Mouse (Mus musculus) midbrain, embryonic 14.5 days (tissue): ENCODE results near the gene Gls2. TPM values are rescaled to one million over a fixed set of nuclear protein-coding genes. Genes with fewer than 3 reads are reported as not detected.

Experiments
- ATAC-seq: fragments of 200-750 bp; cut with Nextera tagmentation; 2 replicates; pipeline ENCODE4 v1.8.0; 2017; ENCODE audit warnings: moderate number of reproducible peaks, moderate library complexity; ENCODE audit not compliant: low FRiP score, low TSS enrichment
- DNase-seq: peaks from one replicate; pipeline ENCODE4 v3.0.0-alpha.2; 2015
- H3K27ac ChIP-seq: fragments of 300-500 bp; sonication (generic); replicated peaks from 2 replicates; pipeline ENCODE4 v1.5.1; 2014; ENCODE audit warnings: mild to moderate bottlenecking, low read depth, low read length, moderate library complexity
- H3K27me3 ChIP-seq: fragments of 300-500 bp; sonication (generic); 2 replicates; pipeline ENCODE4 v1.6.1; 2014; ENCODE audit warnings: low read length, control low read depth, mixed read lengths; ENCODE audit not compliant: control insufficient read depth, insufficient read depth
- H3K36me3 ChIP-seq: fragments of 300-500 bp; sonication (generic); 2 replicates; pipeline ENCODE4 v1.6.1; 2014; ENCODE audit warnings: low read length, control low read depth; ENCODE audit not compliant: control insufficient read depth, insufficient read depth
- H3K4me1 ChIP-seq: fragments of 300-500 bp; sonication (generic); 2 replicates; pipeline ENCODE4 v1.6.1; 2014; ENCODE audit warnings: mild to moderate bottlenecking, antibody characterized with exemption, low read length, control low read depth; ENCODE audit not compliant: control insufficient read depth, insufficient read depth
- H3K4me2 ChIP-seq: fragments of 300-500 bp; sonication (generic); 2 replicates; pipeline ENCODE4 v1.6.1; 2014; ENCODE audit warnings: mild to moderate bottlenecking, low read length, moderate library complexity
- H3K4me3 ChIP-seq: fragments of 300-500 bp; sonication (generic); replicated peaks from 2 replicates; pipeline ENCODE4 v1.5.1; 2014; ENCODE audit warnings: low read depth, low read length
- H3K9ac ChIP-seq: fragments of 300-500 bp; sonication (generic); replicated peaks from 2 replicates; pipeline ENCODE4 v1.6.1; 2014; ENCODE audit warnings: mild to moderate bottlenecking, low read length, moderate library complexity
- H3K9me3 ChIP-seq: fragments of 300-500 bp; sonication (generic); 2 replicates; pipeline ENCODE4 v1.6.1; 2016; ENCODE audit warnings: low read length, control low read depth, mixed read lengths; ENCODE audit not compliant: control insufficient read depth
- WGBS: fragments of 180-500 bp; shearing (Covaris S2); extraction: QIAGEN DNeasy Blood & Tissue Kit; methylation state at CpG from one replicate; pipeline ENCODE4 v1.1.7; 2014; 5-methylcytosine and 5-hydroxymethylcytosine counted together
- polyA plus RNA-seq: library from polyadenylated mRNA; unstranded; fragments of >200 nt; fragmentation: Nextera tagmentation; extraction: Ambion mirVana; gene quantifications from 2 replicates; pipeline ENCODE4 v1.2.1, GENCODE M21; 2014

Gene Gls2
- polyA plus RNA-seq, 1 experiment from 2014 or later: 0.70 TPM

DNA sequence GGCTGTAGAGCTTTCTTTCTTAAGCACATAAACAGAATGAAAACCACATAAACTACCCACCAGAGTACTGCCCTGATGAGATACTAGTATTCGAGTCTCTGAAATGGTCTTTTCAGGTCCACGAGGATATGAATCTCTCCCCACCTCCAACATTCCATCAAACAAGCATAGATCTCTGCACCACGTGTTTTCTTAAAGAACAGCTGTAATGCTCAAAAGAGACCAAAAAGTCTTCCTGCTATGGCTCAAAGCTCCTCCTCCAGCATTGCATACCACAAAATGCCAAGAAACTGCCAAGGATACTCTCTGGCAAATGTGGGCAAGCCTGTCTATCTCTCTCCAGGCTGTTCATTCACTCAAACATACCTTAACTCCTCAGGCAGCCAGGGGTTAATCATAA is 19.0 kb upstream of the Gls2 start:
- Histone ChIP-seq H3K4me1 (peaks cover 10% of the 10 kb centered on the region), H3K27me3 (no peaks in the 10 kb centered on the region), H3K4me3 (peak overlapping the region; percentile 39), H3K36me3 (no peaks in the 10 kb centered on the region), H3K9me3 (no peaks in the 10 kb centered on the region), H3K9ac (peak overlapping the region; percentile 34; the same call in 1 of the 2 replicates), H3K27ac (no peak overlapping the region), H3K4me2 (peak overlapping the region; percentile 58)
- DNase-seq (no peak), ATAC-seq (no peak)
- WGBS: 15% methylated on average over 3 of the region's 3 CpGs

DNA sequence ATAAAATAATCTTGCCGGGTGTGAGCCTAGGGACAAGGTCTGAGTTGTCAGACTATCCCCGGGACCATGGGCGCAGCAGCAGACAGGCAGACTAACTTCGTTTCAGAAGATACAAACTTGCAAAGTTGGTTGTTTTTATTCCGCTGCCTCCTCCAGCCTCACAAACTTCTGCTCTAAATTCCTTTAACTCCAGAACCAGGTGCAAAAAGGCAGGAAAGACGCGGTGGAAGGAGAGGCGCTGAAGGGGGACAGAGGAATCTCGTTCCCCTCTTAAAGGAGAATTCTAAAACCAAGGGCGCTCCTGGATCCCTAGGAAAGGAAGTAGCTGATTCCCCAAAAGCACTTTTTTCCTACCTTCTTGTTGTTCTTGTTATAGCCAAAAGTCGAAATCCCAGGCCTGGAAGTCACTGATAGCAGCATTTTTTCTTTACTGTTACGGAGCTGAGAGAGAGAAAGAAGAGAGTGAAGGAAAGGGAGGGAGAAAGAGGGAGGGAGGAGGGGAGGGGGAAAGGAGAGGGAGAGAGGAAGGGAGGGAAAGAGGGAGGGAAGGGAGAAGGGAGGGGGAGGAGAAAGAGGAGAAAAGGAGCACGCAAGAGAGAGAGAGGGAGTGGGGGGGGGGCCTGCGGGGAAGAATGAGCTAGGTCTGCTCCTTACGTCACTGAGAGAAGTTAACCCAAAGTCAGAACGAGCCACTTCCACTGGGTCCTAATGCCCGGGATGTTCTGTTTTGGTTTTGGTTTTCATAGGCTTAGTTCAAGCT is 18.1 kb upstream of the Gls2 start:
- no peaks in the 10 kb centered on the region for H3K36me3 ChIP-seq
- H3K27ac ChIP-seq: peak overlapping the region; percentile 46; the same call in 1 of the 2 replicates
- H3K4me1 ChIP-seq: peaks cover 10% of the 10 kb centered on the region
- peak overlapping the region; percentile 39 for H3K4me3 ChIP-seq
- 1% methylated on average over 17 of the region's 17 CpGs for WGBS
- H3K4me2 ChIP-seq: peak overlapping the region; percentile 58
- ATAC-seq: peak; percentile 71; the same call in 1 of the 2 replicates
- DNase-seq: peak; percentile 88
- no peaks in the 10 kb centered on the region for H3K27me3 ChIP-seq
- H3K9ac ChIP-seq: peak overlapping the region; percentile 34
- H3K9me3 ChIP-seq: no peaks in the 10 kb centered on the region

DNA sequence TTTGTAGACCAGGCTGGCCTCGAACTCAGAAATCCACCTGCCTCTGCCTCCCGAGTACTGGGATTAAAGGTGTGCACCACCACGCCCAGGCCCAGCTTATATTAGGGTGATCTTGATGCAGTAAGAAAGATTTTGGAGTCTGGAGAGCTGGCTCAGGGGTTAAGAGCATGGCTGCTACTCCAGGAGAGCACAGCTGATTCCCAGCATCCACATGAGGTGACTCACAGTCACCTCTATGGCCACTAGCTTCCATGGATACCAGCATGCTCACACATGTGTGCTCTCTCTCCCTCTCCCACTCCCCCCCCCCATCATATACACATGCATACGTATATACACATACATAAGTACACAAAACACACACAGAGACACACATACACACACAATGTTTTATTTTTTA is 16.9 kb upstream of the Gls2 start:
- peaks cover 10% of the 10 kb centered on the region for H3K4me1 ChIP-seq
- H3K9me3 ChIP-seq: no peaks in the 10 kb centered on the region
- H3K27ac ChIP-seq: no peak overlapping the region
- no peak; the same call in 1 of the 2 replicates for ATAC-seq
- H3K36me3 ChIP-seq: no peaks in the 10 kb centered on the region
- no peak overlapping the region for H3K4me2 ChIP-seq
- H3K9ac ChIP-seq: no peak overlapping the region
- no peaks in the 10 kb centered on the region for H3K27me3 ChIP-seq
- DNase-seq: no peak
- H3K4me3 ChIP-seq: no peak overlapping the region
- 86% methylated on average over 4 of the region's 4 CpGs for WGBS

DNA sequence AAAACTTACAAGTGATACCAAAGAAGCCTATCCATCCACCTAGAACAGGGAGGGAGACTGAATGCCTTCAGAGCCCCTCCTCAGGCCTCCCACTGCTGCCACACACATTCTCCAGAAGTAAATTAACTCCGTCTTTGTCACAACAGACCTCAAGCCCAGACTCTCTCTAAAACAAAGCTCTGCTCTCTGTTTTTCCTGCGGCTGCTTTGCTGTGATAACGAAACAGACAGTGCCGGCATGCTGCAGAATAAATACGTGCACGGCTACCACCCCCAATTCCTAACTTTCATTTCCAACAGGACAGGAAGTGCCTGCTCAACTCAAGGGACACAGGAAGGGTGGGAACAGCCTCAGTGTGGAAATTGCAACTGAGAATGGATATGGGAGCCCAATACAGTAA is 14.3 kb upstream of the Gls2 start, which contains the start of gene Rbms2:
Rbms2 (minus strand) TSS at position 309 of the 400 bp plus-strand sequence.
- Histone ChIP-seq H3K9ac (no peak within 1 kb of the TSS), H3K36me3 (no peaks in the 10 kb centered on the region), H3K4me1 (peaks cover 10% of the 10 kb centered on the region), H3K27me3 (no peaks in the 10 kb centered on the region), H3K9me3 (no peaks in the 10 kb centered on the region), H3K4me3 (no peak within 1 kb of the TSS), H3K4me2 (no peak within 1 kb of the TSS), H3K27ac (no peak within 1 kb of the TSS)
- 8% methylated on average over 6 of the region's 6 CpGs for WGBS
- ATAC-seq: no peak
- no peak for DNase-seq

DNA sequence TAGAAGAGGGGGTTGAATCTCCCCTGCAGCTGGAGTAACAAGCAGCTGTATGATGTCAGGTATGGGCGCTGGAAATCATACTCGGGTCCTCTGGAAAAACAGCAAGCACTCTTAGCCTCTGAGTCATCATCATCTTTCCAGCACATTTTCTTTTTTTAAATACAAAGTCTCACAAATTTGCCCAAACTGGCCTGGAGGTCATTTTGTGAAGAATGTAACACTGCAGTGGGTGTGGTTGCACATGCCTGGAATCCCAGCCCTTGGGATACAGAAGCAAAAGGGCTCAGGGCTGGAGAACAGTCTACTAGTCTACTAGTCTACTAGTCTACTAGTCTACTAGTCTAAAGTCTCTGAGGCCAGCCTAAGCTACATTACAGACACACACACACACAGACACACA is 10.0 kb upstream of the Gls2 start:
- 94% methylated on average over 2 of the region's 2 CpGs for WGBS
- no peaks in the 10 kb centered on the region for H3K27me3 ChIP-seq
- no peak overlapping the region for H3K4me3 ChIP-seq
- ATAC-seq (no peak), DNase-seq (no peak)
- no peaks in the 10 kb centered on the region for H3K36me3 ChIP-seq
- H3K27ac ChIP-seq: no peak overlapping the region
- H3K4me2 ChIP-seq: no peak overlapping the region
- H3K9me3 ChIP-seq: no peaks in the 10 kb centered on the region
- no peak overlapping the region for H3K9ac ChIP-seq
- H3K4me1 ChIP-seq: no peaks in the 10 kb centered on the region

DNA sequence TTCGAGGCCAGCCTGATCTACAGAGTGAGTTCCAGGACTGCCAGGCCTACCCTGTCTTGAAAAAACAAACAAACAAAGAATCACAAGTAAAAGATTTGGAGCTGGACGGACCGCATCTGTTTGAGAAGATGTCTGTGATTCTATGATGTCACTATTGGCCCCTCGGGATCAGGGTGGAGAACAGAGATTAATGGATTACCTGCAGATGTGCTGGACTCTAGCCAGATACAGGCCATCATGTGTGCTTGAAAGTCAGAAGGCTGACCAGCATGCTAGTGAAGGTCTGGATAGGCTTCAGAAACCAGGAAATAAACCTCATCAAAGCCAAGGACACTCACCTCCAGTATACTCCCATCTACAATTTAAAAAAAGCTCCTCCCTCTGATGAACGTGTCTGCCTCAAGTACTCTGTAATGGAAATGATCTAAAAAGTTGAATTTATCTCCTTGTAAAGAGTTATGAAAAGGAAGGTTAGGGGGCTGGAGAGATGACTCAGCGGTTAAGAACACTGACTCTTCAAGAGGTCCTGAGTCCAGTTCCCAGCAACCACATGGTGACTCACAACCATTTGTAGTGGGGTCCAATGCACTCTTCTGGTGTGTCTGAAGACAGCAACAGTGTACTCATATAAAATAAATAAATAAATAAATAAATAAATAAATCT is 8.8 kb upstream of the Gls2 start:
- Histone ChIP-seq H3K4me2 (no peak overlapping the region), H3K36me3 (no peaks in the 10 kb centered on the region), H3K27ac (no peak overlapping the region), H3K4me3 (no peak overlapping the region), H3K9me3 (no peaks in the 10 kb centered on the region), H3K27me3 (no peaks in the 10 kb centered on the region), H3K4me1 (no peaks in the 10 kb centered on the region), H3K9ac (no peak overlapping the region)
- ATAC-seq (no peak), DNase-seq (no peak)
- 76% methylated on average over 6 of the region's 6 CpGs for WGBS

DNA sequence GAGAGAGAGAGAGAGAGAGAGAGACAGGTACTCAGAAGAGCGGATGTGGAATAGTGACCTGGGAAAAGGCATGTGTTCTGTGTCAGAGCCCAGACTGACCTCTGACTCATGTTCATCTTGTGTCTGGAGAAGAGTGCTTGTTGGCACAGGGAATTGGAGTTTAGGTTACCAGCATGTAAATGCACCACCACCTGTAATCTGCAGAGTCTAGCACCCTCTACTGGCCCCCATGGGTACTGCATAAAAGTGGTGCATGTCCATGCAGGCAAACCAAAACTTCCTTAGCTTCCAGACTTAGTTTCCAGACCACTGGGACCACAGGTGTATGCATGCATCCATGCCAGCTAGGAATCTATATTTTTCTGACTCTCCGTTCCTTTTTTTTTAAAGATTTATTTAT is 8.3 kb upstream of the Gls2 start:
- no peak overlapping the region for H3K4me2 ChIP-seq
- no peaks in the 10 kb centered on the region for H3K9me3 ChIP-seq
- H3K4me1 ChIP-seq: no peaks in the 10 kb centered on the region
- WGBS: 50% methylated on average over 2 of the region's 2 CpGs
- no peak for ATAC-seq
- H3K27ac ChIP-seq: no peak overlapping the region
- DNase-seq: peak; percentile 89
- H3K9ac ChIP-seq: no peak overlapping the region
- H3K36me3 ChIP-seq: no peaks in the 10 kb centered on the region
- H3K4me3 ChIP-seq: no peak overlapping the region
- H3K27me3 ChIP-seq: no peaks in the 10 kb centered on the region

DNA sequence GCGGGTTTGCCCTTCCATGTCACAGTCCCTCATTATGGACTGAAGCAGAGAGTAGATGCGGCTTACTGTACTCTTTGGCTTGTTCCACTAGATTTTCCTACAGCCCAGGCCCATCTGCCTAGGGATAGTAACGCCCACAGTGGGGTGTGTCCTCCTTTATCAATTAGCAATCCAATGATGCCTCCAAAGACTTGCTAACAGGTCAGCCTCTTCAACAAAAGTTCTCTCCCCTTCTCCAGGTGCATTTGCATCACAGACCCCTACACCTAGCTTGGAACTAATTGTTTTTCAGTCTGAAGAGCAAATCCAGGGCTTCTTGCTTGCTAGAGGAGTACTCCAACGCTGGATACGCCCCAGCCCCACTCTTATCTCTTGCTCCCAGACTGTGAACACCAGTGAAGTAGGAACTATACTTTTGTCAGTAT is 7.1 kb upstream of the Gls2 start:
- Histone ChIP-seq H3K4me1 (no peaks in the 10 kb centered on the region), H3K4me3 (no peak overlapping the region), H3K36me3 (no peaks in the 10 kb centered on the region), H3K9ac (no peak overlapping the region), H3K9me3 (no peaks in the 10 kb centered on the region), H3K27me3 (no peaks in the 10 kb centered on the region), H3K4me2 (no peak overlapping the region), H3K27ac (no peak overlapping the region)
- DNase-seq (no peak), ATAC-seq (no peak)
- WGBS: 69% methylated on average over 5 of the region's 5 CpGs
